Mouse (Mus musculus) skeletal muscle tissue, postnatal 0 days (tissue): ENCODE results near the gene Dlx3. TPM values are rescaled to one million over a fixed set of nuclear protein-coding genes. Genes with fewer than 3 reads are reported as not detected.

Experiments used
- polyA plus RNA-seq: library from polyadenylated mRNA; unstranded; fragments of >200 nt; fragmentation: Nextera tagmentation; extraction: Ambion mirVana; gene quantifications from 2 replicates; pipeline ENCODE4 v1.2.1, GENCODE M21; 2015

Gene Dlx3
- 0.64 and 1.00 TPM in 2 replicates for polyA plus RNA-seq

GRCm38 (mm10) chr11:95119990-95120632, at the start of gene Dlx3:
TSS of gene Dlx3 (plus strand) at chr11:95120119.

GRCm38 (mm10) chr11:95076536-95077111, 43.3 kb upstream of the Dlx3 start, which contains the start of gene Itga3:
TSS of gene Itga3 (minus strand) at chr11:95076801.

GRCm38 (mm10) chr11:95145851-95146403, 26.0 kb downstream of the Dlx3 start, which contains the start of gene Dlx4:
TSS of gene Dlx4 (minus strand) at chr11:95146263.

Other genes with a start within 250 kb of the Dlx3 start
- gene Col1a1, start 183.9 kb upstream of the Dlx3 start, polyA plus RNA-seq = 1,518 and 2,228 TPM in 2 replicates
- 0.46 TPM in 1 of 2 replicates, not detected in the other for gene Hils1, start 152.5 kb upstream of the Dlx3 start, polyA plus RNA-seq
- 138 and 183 TPM in 2 replicates for gene Sgca, start 143.8 kb upstream of the Dlx3 start, polyA plus RNA-seq
- gene Ppp1r9b, start 129.1 kb upstream of the Dlx3 start, polyA plus RNA-seq = 3.9 and 5.8 TPM in 2 replicates
- gene Samd14, start 110.2 kb upstream of the Dlx3 start, polyA plus RNA-seq = 5.7 and 6.2 TPM in 2 replicates
- 210 and 241 TPM in 2 replicates for gene Pdk2, start 78.8 kb upstream of the Dlx3 start, polyA plus RNA-seq
- 0.95 and 1.1 TPM in 2 replicates for gene Itga3, start 43.3 kb upstream of the Dlx3 start, polyA plus RNA-seq
- 0.09 and 0.13 TPM in 2 replicates for gene Dlx4, start 26.1 kb downstream of the Dlx3 start, polyA plus RNA-seq
- 0.35 TPM in 1 of 2 replicates, not detected in the other for gene Tac4, start 141.4 kb downstream of the Dlx3 start, polyA plus RNA-seq
- 24.6 and 28.9 TPM in 2 replicates for gene Kat7, start 190.1 kb downstream of the Dlx3 start, polyA plus RNA-seq
- 5.2 and 7.2 TPM in 2 replicates for gene Fam117a, start 216.9 kb downstream of the Dlx3 start, polyA plus RNA-seq